ENCODE assay signal across 10 mouse cellular contexts in genomic region chr4:154026441-154026761, GRCm38 (mm10). TPM values are rescaled to one million over a fixed set of nuclear protein-coding genes. Genes with fewer than 3 reads are reported as not detected.
DNase-seq lines count a peak whose midpoint lies in the region; ATAC-seq and TF ChIP-seq lines count a peak whose summit lies in the region.
"Had no signal": no experiment of that assay in that cellular context is flagged by ENCODE, and none has a peak within 500 bp of the region (broad histone marks: within the 10 kb centered on the region; RNA-seq: fewer than 3 reads in every experiment).

No protein-coding gene starts in this region.

- WGBS in heart, embryonic 10.5 days, result 28% methylated on average over 2 of the region's 2 CpGs
- 22% methylated on average over 2 of the region's 2 CpGs for WGBS in heart, adult 2 months
- WGBS in forebrain, embryonic 16.5 days, result 26% methylated on average over 2 of the region's 2 CpGs
- WGBS in liver, embryonic 15.5 days (ENCODE audit: insufficient replicate concordance), result 13% methylated on average over 2 of the region's 2 CpGs

- no peak for DNase-seq in heart, embryonic 10.5 days (ENCODE audit: low spot score)
- no peak for DNase-seq in heart, adult 2 months
- DNase-seq in urinary bladder, postnatal 36 days (ENCODE audit: low spot score in 2 of 2), result no peak
- no peak for DNase-seq in ovary, adult 18-20 months (ENCODE audit: low spot score)
- DNase-seq in gastrocnemius, postnatal 10 days, result no peak

- H3K36me3 ChIP-seq in heart, embryonic 10.5 days, result peaks cover 16% of the 10 kb centered on the region
- no peaks in the 10 kb centered on the region for H3K36me3 ChIP-seq in heart, adult 2 months (ENCODE audit: control insufficient read depth, insufficient read depth, low read length)
- peaks cover 12% of the 10 kb centered on the region for H3K36me3 ChIP-seq in E14TG2a.4 (ENCODE audit: insufficient read depth, low read length)
- peaks cover 8% of the 10 kb centered on the region; the same call in 1 of the 2 replicates for H3K36me3 ChIP-seq in forebrain, embryonic 16.5 days (ENCODE audit: control insufficient read depth, insufficient read depth)
- H3K36me3 ChIP-seq in liver, embryonic 15.5 days (replicated peaks), result peaks cover 22% of the 10 kb centered on the region

- H3K27ac ChIP-seq in heart, embryonic 10.5 days, result peak overlapping the region; percentile 85; the same call in 1 of the 2 replicates
- H3K27ac ChIP-seq in heart, adult 2 months, result no peak overlapping the region
- H3K27ac ChIP-seq in forebrain, embryonic 16.5 days (ENCODE audit: low read length), result no peak overlapping the region
- peak overlapping the region; percentile 94 for H3K27ac ChIP-seq in liver, embryonic 15.5 days (replicated peaks)

- 0 out of 2 replicates have a peak overlapping the region, but pooled peaks have one; percentile 42 for H3K4me2 ChIP-seq in forebrain, embryonic 16.5 days (ENCODE audit: low read length)
- peak overlapping the region; percentile 93 for H3K4me2 ChIP-seq in liver, embryonic 15.5 days

- peaks cover 47% of the 10 kb centered on the region for H3K4me1 ChIP-seq in heart, embryonic 10.5 days
- no peaks in the 10 kb centered on the region for H3K4me1 ChIP-seq in heart, adult 2 months (ENCODE audit: control insufficient read depth, insufficient read depth, low read length)
- peaks cover 37% of the 10 kb centered on the region for H3K4me1 ChIP-seq in E14TG2a.4 (replicated peaks; ENCODE audit: low read depth, low read length)
- peaks cover 7% of the 10 kb centered on the region for H3K4me1 ChIP-seq in forebrain, embryonic 16.5 days (replicated peaks; ENCODE audit: control insufficient read depth, insufficient read depth, low read length)
- peaks cover 70% of the 10 kb centered on the region for H3K4me1 ChIP-seq in liver, embryonic 15.5 days (replicated peaks)

- no peaks in the 10 kb centered on the region for H3K79me2 ChIP-seq in heart, adult 2 months (replicated peaks; ENCODE audit: control insufficient read depth, insufficient read depth, low read length)

- no peak for ATAC-seq in forebrain, embryonic 16.5 days
- no peak for ATAC-seq in liver, embryonic 15.5 days (ENCODE audit: insufficient read depth)

- no peak for TF ChIP-seq CTCF in heart, adult 2 months (IDR thresholded peaks at IDR 0.05)
- no peak for TF ChIP-seq CTCF in E14TG2a.4 (conservative IDR thresholded peaks at IDR 0.05; ENCODE audit: low read length)

- no peak for TF ChIP-seq POLR2A in heart, adult 2 months (IDR thresholded peaks at IDR 0.05; ENCODE audit: insufficient read depth, low read depth, low read length)

- no peaks in the 10 kb centered on the region for H3K9me3 ChIP-seq in heart, embryonic 10.5 days
- no peaks in the 10 kb centered on the region for H3K9me3 ChIP-seq in E14TG2a.4 (ENCODE audit: low read length)
- no peaks in the 10 kb centered on the region for H3K9me3 ChIP-seq in forebrain, embryonic 16.5 days (ENCODE audit: control insufficient read depth, low read length)
- H3K9me3 ChIP-seq in liver, embryonic 15.5 days (replicated peaks), result no peaks in the 10 kb centered on the region

- H3K4me3 ChIP-seq in heart, embryonic 10.5 days, result peak overlapping the region; percentile 68
- H3K4me3 ChIP-seq in heart, adult 2 months, result no peak overlapping the region
- peak overlapping the region; percentile 65 for H3K4me3 ChIP-seq in E14TG2a.4 (replicated peaks; ENCODE audit: low read length)
- no peak overlapping the region; the same call in 1 of the 2 replicates for H3K4me3 ChIP-seq in forebrain, embryonic 16.5 days (replicated peaks; ENCODE audit: low read length)
- H3K4me3 ChIP-seq in liver, embryonic 15.5 days (replicated peaks), result peak overlapping the region; percentile 84

- intact Hi-C loops in heart, adult 2 months (cut with DNase I), result no loop called here

- TF ChIP-seq EP300 in heart, adult 2 months (IDR thresholded peaks at IDR 0.05; ENCODE audit: insufficient read depth, low read depth, low read length), result no peak

- H3K27me3 ChIP-seq in heart, embryonic 10.5 days (ENCODE audit: insufficient read depth, poor library complexity, severe bottlenecking), result peaks cover 32% of the 10 kb centered on the region
- H3K27me3 ChIP-seq in heart, adult 2 months (ENCODE audit: control insufficient read depth, insufficient read depth, low read length), result no peaks in the 10 kb centered on the region
- H3K27me3 ChIP-seq in E14TG2a.4 (ENCODE audit: insufficient read depth, low read length), result peaks cover 63% of the 10 kb centered on the region
- peaks cover 16% of the 10 kb centered on the region for H3K27me3 ChIP-seq in forebrain, embryonic 16.5 days (replicated peaks; ENCODE audit: control insufficient read depth, insufficient read depth, low read length)
- H3K27me3 ChIP-seq in liver, embryonic 15.5 days, result no peaks in the 10 kb centered on the region

- no peak overlapping the region for H3K9ac ChIP-seq in heart, adult 2 months (ENCODE audit: low read depth, low read length)
- no peak overlapping the region for H3K9ac ChIP-seq in forebrain, embryonic 16.5 days (replicated peaks; ENCODE audit: low read depth, low read length)
- H3K9ac ChIP-seq in liver, embryonic 15.5 days, result peak overlapping the region; percentile 92

RNA-seq across cellular contexts. Expression of gene Smim1, which starts 0.4 kb away (rescaled TPM):
- 120 and 132 TPM in 2 replicates for polyA plus RNA-seq in heart, embryonic 10.5 days (2016; fragmentation: Nextera tagmentation; extraction: Ambion mirVana)
- total RNA-seq in heart, adult 2 months (2021), result 1 to 10 TPM; 5.7 to 7.8 TPM
- polyA plus RNA-seq in heart, adult 2 months (2012; rRNA removed), result 24.7 and 29.2 TPM in 2 replicates
- 2.9 and 3.7 TPM in 2 replicates for polyA plus RNA-seq in forebrain, embryonic 16.5 days (2015; fragmentation: Nextera tagmentation; extraction: Ambion mirVana)
- polyA plus RNA-seq in liver, embryonic 15.5 days (2015; fragmentation: Nextera tagmentation; extraction: Ambion mirVana), result 321 and 326 TPM in 2 replicates
- total RNA-seq in gastrocnemius, postnatal 10 days (2021), result 10 to 100 TPM; 10.2 to 11.1 TPM

RNA-seq across cellular contexts. Expression of gene Lrrc47, which starts 14.9 kb away (rescaled TPM):
- 18.5 and 27.0 TPM in 2 replicates for polyA plus RNA-seq in heart, embryonic 10.5 days (2016; fragmentation: Nextera tagmentation; extraction: Ambion mirVana)
- 10 to 100 TPM; 28.6 to 28.7 TPM for total RNA-seq in heart, adult 2 months (2021)
- 29.7 and 35.6 TPM in 2 replicates for polyA plus RNA-seq in heart, adult 2 months (2012; rRNA removed)
- polyA plus RNA-seq in forebrain, embryonic 16.5 days (2015; fragmentation: Nextera tagmentation; extraction: Ambion mirVana), result 22.2 and 25.4 TPM in 2 replicates
- 16.8 and 17.7 TPM in 2 replicates for polyA plus RNA-seq in liver, embryonic 15.5 days (2015; fragmentation: Nextera tagmentation; extraction: Ambion mirVana)
- total RNA-seq in gastrocnemius, postnatal 10 days (2021), result 10 to 100 TPM; 28.7 to 34.6 TPM

RNA-seq across cellular contexts. Expression of gene Ccdc27, which starts 16.1 kb away (rescaled TPM):
- polyA plus RNA-seq in heart, embryonic 10.5 days (2016; fragmentation: Nextera tagmentation; extraction: Ambion mirVana), result not detected in 2 replicates
- total RNA-seq in heart, adult 2 months (2021), result not detected
- polyA plus RNA-seq in heart, adult 2 months (2012; rRNA removed), result not detected in 2 replicates
- not detected in 2 replicates for polyA plus RNA-seq in forebrain, embryonic 16.5 days (2015; fragmentation: Nextera tagmentation; extraction: Ambion mirVana)
- polyA plus RNA-seq in liver, embryonic 15.5 days (2015; fragmentation: Nextera tagmentation; extraction: Ambion mirVana), result 0.08 TPM in 1 of 2 replicates, not detected in the other
- not detected for total RNA-seq in gastrocnemius, postnatal 10 days (2021)
- total RNA-seq: adrenal gland, postnatal 25 days; gastrocnemius, postnatal 14 days had no signal

RNA-seq across cellular contexts. Expression of gene Cep104, which starts 51.4 kb away (rescaled TPM):
- 15.8 and 17.7 TPM in 2 replicates for polyA plus RNA-seq in heart, embryonic 10.5 days (2016; fragmentation: Nextera tagmentation; extraction: Ambion mirVana)
- total RNA-seq in heart, adult 2 months (2021), result 10 to 100 TPM; 28.1 to 31.5 TPM
- 19.6 and 20.1 TPM in 2 replicates for polyA plus RNA-seq in heart, adult 2 months (2012; rRNA removed)
- 21.1 and 23.5 TPM in 2 replicates for polyA plus RNA-seq in forebrain, embryonic 16.5 days (2015; fragmentation: Nextera tagmentation; extraction: Ambion mirVana)
- polyA plus RNA-seq in liver, embryonic 15.5 days (2015; fragmentation: Nextera tagmentation; extraction: Ambion mirVana), result 6.4 and 6.7 TPM in 2 replicates
- total RNA-seq in gastrocnemius, postnatal 10 days (2021), result 10 to 100 TPM; 12.8 to 13.0 TPM

RNA-seq across cellular contexts. Expression of gene Dffb, which starts 51.5 kb away (rescaled TPM):
- 7.8 and 9.3 TPM in 2 replicates for polyA plus RNA-seq in heart, embryonic 10.5 days (2016; fragmentation: Nextera tagmentation; extraction: Ambion mirVana)
- 1 to 10 TPM; 2.7 to 3.0 TPM for total RNA-seq in heart, adult 2 months (2021)
- 5.3 and 7.7 TPM in 2 replicates for polyA plus RNA-seq in heart, adult 2 months (2012; rRNA removed)
- polyA plus RNA-seq in forebrain, embryonic 16.5 days (2015; fragmentation: Nextera tagmentation; extraction: Ambion mirVana), result 12.3 and 13.1 TPM in 2 replicates
- 7.1 and 7.4 TPM in 2 replicates for polyA plus RNA-seq in liver, embryonic 15.5 days (2015; fragmentation: Nextera tagmentation; extraction: Ambion mirVana)
- total RNA-seq in gastrocnemius, postnatal 10 days (2021), result 1 to 10 TPM; 3.1 to 5.4 TPM

Comparison
In these comparisons a context has a peak if more than half of its experiments do, and no peak if none do; other contexts are left out.
1. H3K27ac ChIP-seq: peak in heart, embryonic 10.5 days (single experiment) and liver, embryonic 15.5 days (single experiment); none in heart, adult 2 months (single experiment) and forebrain, embryonic 16.5 days (single experiment).
2. H3K4me3 ChIP-seq: peak in heart, embryonic 10.5 days (single experiment), E14TG2a.4 (single experiment) and liver, embryonic 15.5 days (single experiment); none in heart, adult 2 months (single experiment) and forebrain, embryonic 16.5 days (single experiment).